Mouse (Mus musculus) liver, embryonic 11.5 days (tissue): ENCODE results near the gene Dtl. TPM values are rescaled to one million over a fixed set of nuclear protein-coding genes. Genes with fewer than 3 reads are reported as not detected.

Experiments used
- ATAC-seq: fragments of 200-750 bp; cut with Nextera tagmentation; replicated peaks from 2 replicates; pipeline ENCODE4 v1.8.0; 2017; ENCODE audit warnings: moderate number of reproducible peaks, mild to moderate bottlenecking, moderate TSS enrichment, moderate library complexity; ENCODE audit not compliant: low FRiP score
- DNase-seq: peaks from one replicate; pipeline ENCODE4 v3.0.0-alpha.2; 2017; ENCODE audit warnings: low spot score
- H3K27ac ChIP-seq: fragments of 300-500 bp; sonication (generic); 2 replicates; pipeline ENCODE4 v1.5.1; 2014; ENCODE audit warnings: mild to moderate bottlenecking, low read depth, low read length, control low read depth
- H3K27me3 ChIP-seq: fragments of 300-500 bp; sonication (generic); replicated peaks from 2 replicates; pipeline ENCODE4 v1.6.1; 2014; ENCODE audit warnings: low read length, mixed read lengths; ENCODE audit not compliant: control insufficient read depth, insufficient read depth
- H3K36me3 ChIP-seq: fragments of 300-500 bp; sonication (generic); 2 replicates; pipeline ENCODE4 v1.6.1; 2014; ENCODE audit warnings: mild to moderate bottlenecking, low read length, moderate library complexity, mixed read lengths; ENCODE audit not compliant: control insufficient read depth, insufficient read depth
- H3K4me1 ChIP-seq: fragments of 300-500 bp; sonication (generic); replicated peaks from 2 replicates; pipeline ENCODE4 v1.6.1; 2014; ENCODE audit warnings: low read length, mixed read lengths; ENCODE audit not compliant: control insufficient read depth, insufficient read depth
- H3K4me2 ChIP-seq: fragments of 300-500 bp; sonication (generic); 2 replicates; pipeline ENCODE4 v1.6.1; 2014; ENCODE audit warnings: mild to moderate bottlenecking, control low read depth, moderate library complexity
- H3K4me3 ChIP-seq: fragments of 300-500 bp; sonication (generic); 2 replicates; pipeline ENCODE4 v1.5.1; 2014; ENCODE audit warnings: low read depth, low read length, control low read depth
- H3K9ac ChIP-seq: fragments of 300-500 bp; sonication (generic); 2 replicates; pipeline ENCODE4 v1.6.1; 2014; ENCODE audit warnings: low read depth, low read length, control low read depth
- H3K9me3 ChIP-seq: fragments of 300-500 bp; sonication (generic); 2 replicates; pipeline ENCODE4 v1.6.1; 2016; ENCODE audit warnings: low read length, inconsistent platforms, mixed read lengths; ENCODE audit not compliant: control insufficient read depth
- WGBS: fragments of 180-500 bp; shearing (Covaris S2); extraction: QIAGEN DNeasy Blood & Tissue Kit; methylation state at CpG from one replicate; pipeline ENCODE4 v1.1.7; 2014; 5-methylcytosine and 5-hydroxymethylcytosine counted together
- polyA plus RNA-seq: library from polyadenylated mRNA; unstranded; fragments of >200 nt; fragmentation: Nextera tagmentation; extraction: Ambion mirVana; gene quantifications from 2 replicates; pipeline ENCODE4 v1.2.1, GENCODE M21; 2014

The Dtl gene
- polyA plus RNA-seq = 70.9 and 79.9 TPM in 2 replicates

DNA sequence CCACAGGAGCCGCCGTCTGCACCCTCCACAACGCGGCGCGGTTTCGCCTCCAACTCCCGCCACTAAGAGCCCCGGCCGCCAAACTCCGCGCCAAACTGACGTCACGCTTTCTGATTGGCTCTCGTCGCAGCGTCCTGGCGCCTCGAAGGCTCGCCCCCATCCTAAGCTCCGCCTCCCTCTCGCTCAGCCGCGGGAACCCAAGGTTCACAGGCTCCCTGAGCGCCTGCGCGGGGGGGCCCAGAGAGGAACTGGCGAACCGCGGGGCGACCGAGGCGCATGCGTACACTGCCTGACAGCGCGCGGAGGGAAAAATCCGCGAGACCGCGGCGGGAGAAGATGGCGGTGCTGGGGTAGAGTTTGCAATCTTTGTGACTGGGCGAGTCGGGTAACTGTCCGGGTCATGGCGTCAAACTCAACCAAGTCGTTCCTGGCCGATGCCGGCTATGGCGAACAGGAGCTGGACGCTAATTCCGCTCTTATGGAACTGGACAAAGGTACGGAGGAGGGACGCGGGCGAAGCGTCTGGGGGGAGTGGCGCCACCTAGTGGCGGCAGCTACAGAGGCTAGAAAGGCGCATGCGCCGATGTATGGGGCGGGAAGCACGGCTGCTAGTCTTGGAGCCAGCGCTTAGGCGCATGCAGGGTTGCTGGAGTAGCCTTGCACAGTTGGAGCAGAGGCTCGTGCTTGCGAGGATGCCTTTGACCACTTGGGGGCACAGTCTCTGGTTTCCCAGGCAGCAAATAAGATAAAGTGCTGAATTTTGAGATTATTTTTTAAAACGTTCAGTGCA is at the start of gene Dtl, which contains the start of gene Ints7:
Dtl (minus strand) TSS at position 87 of the 790 bp plus-strand sequence.
Ints7 (plus strand) TSS at position 179 of the 790 bp plus-strand sequence.
- Histone ChIP-seq H3K9ac (peak within 1 kb of the TSS; percentile 95), H3K4me2 (peak within 1 kb of the TSS; percentile 82), H3K4me3 (peak within 1 kb of the TSS; percentile 70), H3K4me1 (peaks cover 18% of the 10 kb centered on the region), H3K27me3 (no peaks in the 10 kb centered on the region), H3K27ac (peak within 1 kb of the TSS; percentile 90), H3K36me3 (peaks cover 14% of the 10 kb centered on the region), H3K9me3 (peaks cover 5% of the 10 kb centered on the region; the same call in 1 of the 2 replicates)
- DNase-seq = peak; percentile 99
- WGBS = under 1% methylated on average over 70 of the region's 70 CpGs
- ATAC-seq = peak; percentile 96

DNA sequence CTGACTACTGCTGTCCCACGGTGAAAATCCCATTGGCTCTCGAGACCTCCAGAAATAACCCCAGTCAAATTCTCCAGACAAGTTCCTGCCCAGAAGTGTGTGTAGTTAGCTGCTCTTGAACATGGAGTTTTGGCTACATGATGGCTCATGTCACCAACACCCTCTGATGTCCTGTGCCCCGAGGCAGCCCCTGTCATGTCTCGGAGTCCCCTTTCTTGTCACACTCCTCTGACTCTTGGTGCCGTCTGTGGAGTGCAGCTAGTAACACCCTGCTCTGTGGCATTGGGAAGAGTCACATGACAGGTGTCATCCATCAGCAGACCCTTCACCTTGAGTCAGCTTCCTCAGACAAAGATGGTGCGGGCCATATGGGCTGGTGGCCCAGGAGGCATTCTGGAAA is 49.7 kb upstream of the Dtl start:
- no peaks in the 10 kb centered on the region for H3K9me3 ChIP-seq
- DNase-seq (no peak), ATAC-seq (no peak)
- no peak overlapping the region for H3K9ac ChIP-seq
- 0 out of 2 replicates have a peak, but pooled peaks cover 2% of the 10 kb centered on the region for H3K4me1 ChIP-seq
- no peaks in the 10 kb centered on the region for H3K27me3 ChIP-seq
- WGBS = 53% methylated on average over 6 of the region's 6 CpGs
- H3K4me3 ChIP-seq = no peak overlapping the region
- H3K4me2 ChIP-seq = no peak overlapping the region
- H3K36me3 ChIP-seq = peaks cover 22% of the 10 kb centered on the region
- H3K27ac ChIP-seq = no peak overlapping the region

DNA sequence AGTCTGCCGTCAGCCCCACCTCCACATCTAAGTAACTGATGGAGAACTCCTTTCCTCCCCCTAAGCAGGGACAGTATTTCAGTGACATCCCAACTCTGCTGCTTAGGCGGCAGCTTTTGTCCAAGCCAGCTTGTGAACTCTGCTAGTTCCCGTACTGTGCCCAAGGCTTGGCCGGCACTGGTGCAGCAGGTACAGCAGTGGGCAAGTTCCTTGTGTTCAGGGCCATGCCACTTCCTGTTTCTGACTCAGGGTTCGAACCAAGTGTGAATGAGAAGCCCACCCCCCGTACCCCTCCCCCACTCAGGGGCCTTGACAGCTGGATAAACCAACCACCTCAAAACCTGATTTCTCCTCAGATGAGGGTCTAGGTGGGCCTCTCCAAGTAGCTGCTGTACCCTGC is 49.1 kb upstream of the Dtl start:
- Histone ChIP-seq H3K27ac (no peak overlapping the region), H3K9ac (no peak overlapping the region), H3K4me1 (0 out of 2 replicates have a peak, but pooled peaks cover 2% of the 10 kb centered on the region), H3K4me3 (no peak overlapping the region), H3K27me3 (no peaks in the 10 kb centered on the region), H3K36me3 (peaks cover 27% of the 10 kb centered on the region), H3K9me3 (no peaks in the 10 kb centered on the region), H3K4me2 (no peak overlapping the region)
- 57% methylated on average over 6 of the region's 6 CpGs for WGBS
- ATAC-seq (no peak), DNase-seq (no peak)

DNA sequence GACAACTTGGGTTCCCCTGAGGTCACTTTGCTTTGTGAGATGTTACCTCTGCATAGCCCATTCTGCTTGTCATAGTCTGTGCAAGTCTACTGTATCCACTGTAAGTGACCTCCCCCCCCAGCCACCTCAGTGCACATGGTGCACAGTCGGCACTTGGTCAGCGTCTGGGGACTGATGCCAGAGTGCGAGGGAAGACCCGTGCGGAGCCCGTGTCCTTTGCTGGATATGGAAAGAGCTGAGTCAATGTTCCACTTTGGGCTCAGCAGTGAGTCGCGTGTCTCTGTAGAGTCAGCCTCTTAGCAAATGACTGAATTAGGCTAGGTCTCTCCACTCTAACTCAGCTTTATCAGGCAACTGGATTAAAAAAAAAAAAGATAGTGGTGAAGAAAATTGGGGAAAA is 47.5 kb upstream of the Dtl start:
- H3K4me1 ChIP-seq = 0 out of 2 replicates have a peak, but pooled peaks cover 2% of the 10 kb centered on the region
- H3K27me3 ChIP-seq = no peaks in the 10 kb centered on the region
- no peak overlapping the region for H3K9ac ChIP-seq
- H3K4me3 ChIP-seq = no peak overlapping the region
- no peaks in the 10 kb centered on the region for H3K9me3 ChIP-seq
- ATAC-seq = no peak
- no peak overlapping the region for H3K27ac ChIP-seq
- DNase-seq = no peak
- peaks cover 37% of the 10 kb centered on the region for H3K36me3 ChIP-seq
- no peak overlapping the region for H3K4me2 ChIP-seq
- WGBS = 90% methylated on average over 8 of the region's 8 CpGs

DNA sequence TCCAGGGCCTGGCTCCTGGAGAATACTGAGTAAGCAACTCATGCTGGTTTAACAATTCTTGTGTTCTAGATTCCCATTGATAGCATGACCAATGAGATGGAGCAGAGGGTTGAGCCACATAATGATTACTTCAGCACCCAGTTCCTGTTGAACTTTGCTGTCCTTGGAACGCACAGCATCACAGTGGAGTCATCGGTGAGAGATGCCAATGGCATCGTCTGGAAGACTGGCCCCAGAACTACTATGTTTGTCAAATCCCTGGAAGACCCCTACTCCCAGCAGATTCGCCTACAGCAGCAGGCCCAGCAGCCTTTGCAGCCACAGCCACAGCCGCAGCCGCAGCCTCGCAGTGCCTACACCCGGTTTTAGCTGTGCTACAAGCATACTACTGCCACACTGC is 45.8 kb upstream of the Dtl start:
- WGBS = 95% methylated on average over 8 of the region's 8 CpGs
- peaks cover 45% of the 10 kb centered on the region for H3K36me3 ChIP-seq
- H3K4me2 ChIP-seq = no peak overlapping the region
- no peak overlapping the region for H3K9ac ChIP-seq
- DNase-seq = no peak
- H3K27ac ChIP-seq = no peak overlapping the region
- H3K27me3 ChIP-seq = no peaks in the 10 kb centered on the region
- no peaks in the 10 kb centered on the region for H3K9me3 ChIP-seq
- no peak for ATAC-seq
- 0 out of 2 replicates have a peak, but pooled peaks cover 2% of the 10 kb centered on the region for H3K4me1 ChIP-seq
- no peak overlapping the region for H3K4me3 ChIP-seq

DNA sequence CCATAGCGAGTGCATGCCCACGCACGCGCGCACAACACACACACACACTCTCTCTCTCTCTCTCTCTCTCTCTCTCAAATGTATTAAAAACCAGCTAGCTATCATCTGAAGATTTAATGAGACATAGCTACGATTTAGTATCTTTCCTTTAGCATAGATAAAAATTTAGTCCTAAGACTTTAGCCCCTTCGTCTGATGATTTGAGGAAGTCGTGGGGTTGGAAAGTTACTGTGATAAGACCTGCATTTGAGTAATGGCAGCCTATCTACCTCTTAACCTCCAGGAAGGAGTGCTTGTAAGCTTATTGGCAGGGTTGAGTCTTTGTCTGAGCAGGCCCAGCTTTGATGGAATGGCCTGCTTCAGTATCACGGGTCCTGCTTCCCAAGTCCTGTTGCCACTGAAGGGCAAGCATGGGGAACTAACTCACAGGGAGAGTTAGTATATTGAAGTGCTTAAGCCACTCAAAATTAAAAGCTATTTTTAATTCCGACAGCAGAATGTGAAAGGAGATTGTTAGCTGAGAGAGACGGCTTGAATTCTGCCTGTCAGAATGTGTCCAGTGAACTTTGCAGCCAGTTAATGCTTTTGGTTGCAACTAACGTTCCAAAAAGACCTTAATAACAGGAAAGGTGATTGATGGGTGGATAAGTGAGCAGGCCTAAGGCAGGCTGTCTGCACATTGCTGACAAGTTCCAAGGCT is 42.9 kb upstream of the Dtl start:
- no peak for ATAC-seq
- WGBS = 84% methylated on average over 12 of the region's 12 CpGs
- H3K27me3 ChIP-seq = no peaks in the 10 kb centered on the region
- no peaks in the 10 kb centered on the region for H3K9me3 ChIP-seq
- no peak overlapping the region for H3K27ac ChIP-seq
- no peak for DNase-seq
- no peak overlapping the region for H3K9ac ChIP-seq
- no peaks in the 10 kb centered on the region for H3K4me1 ChIP-seq
- no peak overlapping the region for H3K4me2 ChIP-seq
- H3K4me3 ChIP-seq = no peak overlapping the region
- peaks cover 59% of the 10 kb centered on the region for H3K36me3 ChIP-seq

DNA sequence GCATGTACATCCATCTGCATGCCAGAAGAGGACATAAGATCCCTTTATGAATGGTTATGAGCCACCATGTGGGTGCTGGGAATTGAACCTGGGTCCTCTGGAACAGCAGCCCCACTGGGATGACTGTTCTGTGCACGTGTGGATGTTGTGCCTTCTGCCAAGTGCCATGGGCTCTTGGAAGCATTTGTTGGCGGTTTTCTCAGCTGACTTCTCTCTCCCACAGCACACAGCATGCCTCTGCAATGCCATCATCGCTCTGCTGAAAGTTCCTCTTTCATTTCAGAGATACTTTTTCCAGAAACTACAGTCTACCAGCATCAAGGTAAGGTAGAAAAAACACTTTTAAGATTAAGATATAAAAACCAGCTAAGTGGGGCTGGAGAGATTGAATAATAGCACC is 42.2 kb upstream of the Dtl start:
- no peak overlapping the region for H3K27ac ChIP-seq
- H3K9me3 ChIP-seq = no peaks in the 10 kb centered on the region

DNA sequence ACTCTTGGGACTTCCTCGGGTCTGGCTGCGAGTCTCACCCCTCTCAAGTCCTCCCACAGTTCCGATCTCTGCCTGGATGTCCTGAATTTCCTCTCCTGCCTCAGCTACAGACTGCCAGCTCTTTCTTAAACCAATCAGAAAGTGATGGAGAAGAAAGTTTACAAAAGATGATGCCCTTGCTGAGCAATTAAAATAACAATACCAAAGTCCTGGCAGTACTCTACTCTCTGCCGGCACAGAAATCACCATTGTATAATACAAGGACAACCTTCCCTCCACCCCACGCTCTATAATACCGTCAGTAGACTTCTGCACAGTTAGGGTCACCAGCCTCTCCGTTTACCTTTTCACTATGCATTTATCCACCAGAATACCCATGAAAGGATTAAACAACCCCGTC is 40.9 kb upstream of the Dtl start:
- DNase-seq (no peak), ATAC-seq (no peak)
- peaks cover 59% of the 10 kb centered on the region for H3K36me3 ChIP-seq
- H3K9ac ChIP-seq = no peak overlapping the region
- WGBS = 92% methylated on average over 8 of the region's 8 CpGs
- H3K27me3 ChIP-seq = no peaks in the 10 kb centered on the region
- H3K4me2 ChIP-seq = no peak overlapping the region
- no peaks in the 10 kb centered on the region for H3K9me3 ChIP-seq
- no peaks in the 10 kb centered on the region for H3K4me1 ChIP-seq
- H3K4me3 ChIP-seq = no peak overlapping the region
- no peak overlapping the region for H3K27ac ChIP-seq

More for the DNA sequence above, 42.2 kb upstream of the Dtl start:
- ATAC-seq = no peak
- Histone ChIP-seq H3K36me3 (peaks cover 60% of the 10 kb centered on the region), H3K9ac (no peak overlapping the region), H3K4me1 (no peaks in the 10 kb centered on the region), H3K27me3 (no peaks in the 10 kb centered on the region), H3K4me2 (no peak overlapping the region), H3K4me3 (no peak overlapping the region)
- 78% methylated on average over 3 of the region's 3 CpGs for WGBS
- no peak for DNase-seq
